Mouse (Mus musculus): Measurements from ENCODE around the gene Cend1. TPM values are rescaled to one million over a fixed set of nuclear protein-coding genes. Genes with fewer than 3 reads are reported as not detected.
"Not testable (repeated sequence)": the region's sequence is repeated elsewhere in the genome, so short reads cannot be mapped to it uniquely, and the experiment has no call there.

Cend1 gene
- polyA plus RNA-seq, 1 experiment = 6.4 TPM

DNA sequence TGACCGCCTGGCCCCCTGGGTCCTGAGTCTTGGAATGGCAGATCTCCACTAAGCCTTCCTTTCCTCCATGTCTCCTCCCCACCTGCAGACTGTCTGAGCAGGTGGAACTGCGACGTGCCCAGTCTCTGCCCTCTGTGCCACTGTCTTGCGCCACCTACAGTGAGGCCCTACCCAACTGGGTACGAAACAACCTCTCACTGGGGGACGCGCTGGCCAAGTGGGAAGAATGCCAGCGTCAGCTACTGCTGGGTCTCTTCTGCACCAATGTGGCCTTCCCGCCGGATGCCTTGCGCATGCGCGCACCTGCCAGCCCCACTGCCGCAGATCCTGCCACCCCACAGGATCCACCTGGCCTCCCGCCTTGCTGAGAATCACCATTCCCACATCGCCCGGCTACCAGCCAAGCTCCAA is 30.0 kb upstream of the Cend1 start:
- no peak overlapping the region for H3K4me3 ChIP-seq (ENCODE audit: insufficient read depth, low read depth, low read length)
- H3K4me1 ChIP-seq (ENCODE audit: control insufficient read depth, insufficient read depth, insufficient read length, low read length) = peaks cover 25% of the 10 kb centered on the region
- H3K27ac ChIP-seq (replicated peaks; ENCODE audit: low read depth, low read length) = peak overlapping the region; percentile 9

DNA sequence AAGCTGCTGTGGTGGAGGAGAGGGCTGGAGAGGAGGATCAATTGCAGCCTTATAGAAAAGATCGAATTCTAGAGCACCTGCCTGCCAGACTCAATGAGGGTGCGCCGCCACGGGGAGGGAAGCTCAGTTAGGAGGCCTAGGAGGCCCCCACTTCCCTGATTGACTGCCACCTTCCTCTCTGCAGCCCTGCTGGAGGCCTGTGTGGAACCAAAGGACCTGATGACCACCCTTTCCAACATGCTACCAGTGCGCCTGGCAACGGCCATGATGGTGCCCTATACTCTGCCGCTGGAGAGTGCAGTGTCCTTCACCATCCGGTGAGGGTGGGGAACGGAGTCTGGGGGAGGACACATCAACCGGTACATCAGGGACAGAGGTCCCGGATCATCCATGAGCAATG is 29.4 kb upstream of the Cend1 start:
- Histone ChIP-seq H3K27ac (replicated peaks; ENCODE audit: low read depth, low read length) (peak overlapping the region; percentile 9; the same call in 1 of the 2 replicates), H3K4me3 (ENCODE audit: insufficient read depth, low read depth, low read length) (no peak overlapping the region; the same call in 1 of the 2 replicates), H3K4me1 (ENCODE audit: control insufficient read depth, insufficient read depth, insufficient read length, low read length) (peaks cover 25% of the 10 kb centered on the region)

DNA sequence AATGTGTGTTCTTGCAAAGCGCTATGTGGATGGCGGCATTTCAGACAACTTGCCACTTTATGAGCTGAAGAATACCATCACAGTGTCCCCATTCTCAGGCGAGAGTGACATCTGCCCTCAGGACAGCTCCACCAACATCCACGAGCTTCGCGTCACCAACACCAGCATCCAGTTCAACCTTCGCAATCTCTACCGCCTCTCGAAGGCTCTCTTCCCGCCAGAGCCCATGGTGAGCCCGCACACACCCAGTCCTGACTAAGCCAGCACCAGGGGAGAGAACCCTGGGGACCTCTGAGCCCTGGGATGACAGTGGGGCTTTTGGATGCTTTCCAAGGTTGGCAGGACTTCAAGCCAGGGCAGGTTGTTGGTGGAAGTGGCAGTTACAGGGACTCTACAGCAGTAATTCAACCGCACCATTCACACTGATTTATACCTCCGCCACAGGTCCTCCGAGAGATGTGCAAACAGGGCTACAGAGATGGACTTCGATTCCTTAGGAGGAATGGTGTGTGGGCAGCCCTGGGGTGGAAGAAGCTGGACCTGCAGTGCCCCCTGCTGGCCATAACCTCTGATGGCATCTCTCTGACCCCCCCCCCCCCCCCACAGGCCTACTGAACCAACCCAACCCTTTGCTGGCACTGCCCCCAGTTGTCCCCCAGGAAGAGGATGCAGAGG is 28.8 kb upstream of the Cend1 start:
- Histone ChIP-seq H3K27ac (replicated peaks; ENCODE audit: low read depth, low read length) (peak overlapping the region; percentile 97), H3K4me3 (ENCODE audit: insufficient read depth, low read depth, low read length) (peak overlapping the region; percentile 4), H3K4me1 (ENCODE audit: control insufficient read depth, insufficient read depth, insufficient read length, low read length) (peaks cover 27% of the 10 kb centered on the region)

DNA sequence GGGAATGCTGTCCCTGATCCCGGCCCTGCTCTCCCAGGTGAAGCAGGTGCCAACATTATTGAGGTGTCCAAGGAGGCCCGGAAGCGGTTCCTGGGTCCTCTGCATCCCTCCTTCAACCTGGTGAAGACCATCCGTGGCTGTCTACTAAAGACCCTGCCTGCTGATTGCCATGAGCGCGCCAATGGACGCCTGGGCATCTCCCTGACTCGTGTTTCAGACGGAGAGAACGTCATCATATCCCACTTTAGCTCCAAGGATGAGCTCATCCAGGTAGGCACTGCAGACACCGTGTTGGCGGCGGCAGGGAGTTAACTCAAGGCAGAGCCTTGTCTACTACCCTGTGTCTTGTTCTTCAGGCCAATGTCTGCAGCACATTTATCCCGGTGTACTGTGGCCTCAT is 27.9 kb upstream of the Cend1 start:
- peaks cover 26% of the 10 kb centered on the region for H3K4me1 ChIP-seq (ENCODE audit: control insufficient read depth, insufficient read depth, insufficient read length, low read length)
- peak overlapping the region; percentile 97 for H3K27ac ChIP-seq (replicated peaks; ENCODE audit: low read depth, low read length)
- peak overlapping the region; percentile 91 for H3K4me3 ChIP-seq (ENCODE audit: insufficient read depth, low read depth, low read length)

DNA sequence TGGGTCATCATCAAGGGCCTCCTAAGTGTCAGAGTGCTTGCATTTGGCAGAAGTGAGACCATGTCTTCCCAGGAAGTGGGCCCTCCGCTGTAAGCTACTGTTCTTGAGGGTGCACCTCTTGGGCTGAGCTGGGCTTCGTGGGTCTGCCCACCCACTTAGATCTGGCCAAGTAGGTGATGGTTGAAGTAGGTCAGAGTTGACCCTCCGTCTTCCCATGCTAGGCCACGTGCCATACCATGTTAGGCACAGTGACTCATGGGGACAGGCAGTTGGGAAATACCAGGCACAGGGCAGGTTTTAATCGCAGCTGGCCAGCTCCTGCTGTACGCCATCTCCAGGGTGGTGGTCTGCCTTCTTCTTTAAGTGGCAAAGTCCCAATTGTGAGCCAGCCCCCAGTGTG is 27.4 kb upstream of the Cend1 start:
- Histone ChIP-seq H3K4me1 (ENCODE audit: control insufficient read depth, insufficient read depth, insufficient read length, low read length) (peaks cover 26% of the 10 kb centered on the region), H3K27ac (replicated peaks; ENCODE audit: low read depth, low read length) (peak overlapping the region; percentile 97), H3K4me3 (ENCODE audit: insufficient read depth, low read depth, low read length) (peak overlapping the region; percentile 91)

DNA sequence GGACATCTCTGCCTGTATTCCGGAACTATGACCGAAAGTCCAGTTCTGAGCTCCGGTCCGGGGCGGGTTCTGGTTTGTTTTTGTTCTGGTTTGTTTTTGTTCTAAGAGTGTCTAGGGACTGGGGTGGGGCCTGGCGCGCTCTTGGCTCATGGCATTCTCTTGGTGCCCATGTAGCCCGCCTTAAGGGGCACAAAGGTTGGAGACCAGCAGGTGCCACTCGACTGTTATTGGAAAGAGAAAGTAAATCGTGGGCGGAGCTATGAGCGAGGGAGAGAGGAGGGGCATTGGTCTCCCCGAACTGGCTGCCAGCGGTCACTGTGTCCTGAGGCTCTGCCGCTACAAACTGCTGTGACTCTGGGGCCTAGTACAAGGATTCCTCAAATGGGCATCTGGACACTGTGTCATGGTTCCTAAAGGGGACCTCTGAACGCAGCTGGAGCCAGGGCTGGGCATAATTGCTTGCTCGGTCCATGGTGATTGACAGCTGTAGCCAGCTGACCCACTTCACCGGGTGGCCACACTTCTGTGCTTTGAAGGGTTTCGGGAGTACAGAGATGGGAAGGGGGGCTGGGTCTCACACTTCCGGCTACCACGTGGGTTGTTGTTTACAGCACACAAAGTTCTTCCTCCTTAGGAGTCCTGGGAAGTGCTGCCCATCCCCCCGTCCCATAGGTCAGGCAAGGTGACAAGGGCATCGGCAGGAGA is 26.5 kb upstream of the Cend1 start:
- Histone ChIP-seq H3K4me3 (ENCODE audit: insufficient read depth, low read depth, low read length) (peak overlapping the region; percentile 91), H3K27ac (replicated peaks; ENCODE audit: low read depth, low read length) (peak overlapping the region; percentile 97), H3K4me1 (ENCODE audit: control insufficient read depth, insufficient read depth, insufficient read length, low read length) (peaks cover 24% of the 10 kb centered on the region)

DNA sequence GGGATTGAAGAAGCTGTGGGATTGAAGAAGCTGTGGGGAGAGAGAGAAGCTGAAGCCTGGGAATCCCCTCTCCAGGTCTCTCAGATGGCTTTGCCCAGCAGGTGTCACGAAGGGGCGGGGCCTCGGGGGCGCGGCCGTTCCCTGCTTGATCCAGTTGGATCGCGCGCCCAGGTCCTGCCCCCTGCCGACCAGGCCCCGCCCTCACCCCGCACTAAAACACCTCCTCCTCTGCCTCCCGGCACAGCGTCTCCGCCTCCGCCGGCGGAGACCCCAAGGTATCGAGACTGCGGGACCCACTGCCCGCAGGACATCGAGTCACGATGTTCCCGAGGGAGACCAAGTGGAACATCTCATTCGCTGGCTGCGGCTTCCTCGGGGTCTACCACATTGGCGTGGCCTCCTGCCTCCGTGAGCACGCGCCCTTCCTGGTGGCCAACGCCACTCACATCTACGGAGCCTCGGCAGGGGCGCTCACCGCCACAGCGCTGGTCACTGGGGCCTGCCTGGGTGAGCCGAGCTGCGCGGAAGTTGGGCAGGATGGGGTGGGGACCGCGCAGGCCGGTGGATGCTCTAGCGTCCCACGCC is 25.8 kb upstream of the Cend1 start, which contains the start of gene Pnpla2:
Gene Pnpla2 (plus strand): TSS at position 232 of the 585 bp plus-strand sequence.
- Histone ChIP-seq H3K4me1 (ENCODE audit: control insufficient read depth, insufficient read depth, insufficient read length, low read length) (peaks cover 23% of the 10 kb centered on the region), H3K27ac (replicated peaks; ENCODE audit: low read depth, low read length) (peak within 1 kb of the TSS; percentile 97)

DNA sequence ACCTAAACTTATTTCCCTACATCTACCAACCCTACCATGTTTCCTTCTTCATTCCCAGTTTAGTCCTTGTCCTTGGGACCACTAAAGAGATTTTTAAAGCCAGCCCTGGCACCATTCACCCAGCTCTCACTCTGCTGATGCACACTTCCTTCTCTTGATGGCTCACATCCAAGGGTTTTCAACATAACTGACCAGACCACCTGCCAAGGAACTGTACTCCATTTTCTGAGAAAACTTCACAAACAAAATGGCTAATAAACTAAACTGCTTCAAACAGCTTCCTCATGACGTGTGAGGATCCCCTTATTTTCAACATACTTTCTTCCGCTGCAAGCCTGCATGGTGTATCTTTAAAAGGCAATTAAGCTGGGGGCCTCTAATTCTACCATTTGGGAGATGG is 24.3 kb upstream of the Cend1 start:
- H3K27ac ChIP-seq (replicated peaks; ENCODE audit: low read depth, low read length) = peak overlapping the region; percentile 26
- H3K4me1 ChIP-seq (ENCODE audit: control insufficient read depth, insufficient read depth, insufficient read length, low read length) = peaks cover 17% of the 10 kb centered on the region
- no peak overlapping the region for H3K4me3 ChIP-seq (ENCODE audit: insufficient read depth, low read depth, low read length)

More for the DNA sequence above, 25.8 kb upstream of the Cend1 start, which contains the start of gene Pnpla2:
- peak within 1 kb of the TSS; percentile 91 for H3K4me3 ChIP-seq (ENCODE audit: insufficient read depth, low read depth, low read length)

DNA sequence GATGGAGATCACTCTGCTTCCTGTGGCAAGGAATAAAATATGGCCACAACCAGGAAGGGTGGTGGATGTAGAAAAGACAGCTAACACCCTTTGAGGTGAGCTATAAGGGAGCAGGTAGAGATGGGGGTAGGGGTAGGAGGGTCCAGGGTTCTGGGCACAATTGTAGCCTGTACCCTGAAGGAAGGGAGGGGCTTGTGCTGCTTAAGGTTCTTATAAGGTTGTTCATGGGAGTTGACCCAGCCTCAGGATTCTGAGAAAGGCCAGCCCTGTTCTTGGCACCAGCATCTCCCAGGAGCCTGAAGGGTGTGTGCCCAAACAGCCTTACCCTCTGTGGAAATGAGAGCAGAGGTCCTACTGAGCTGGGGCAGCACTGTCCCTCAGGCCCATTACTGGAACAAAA is 22.6 kb upstream of the Cend1 start:
- Histone ChIP-seq H3K4me3 (ENCODE audit: insufficient read depth, low read depth, low read length) (no peak overlapping the region), H3K27ac (replicated peaks; ENCODE audit: low read depth, low read length) (peak overlapping the region; percentile 78), H3K4me1 (ENCODE audit: control insufficient read depth, insufficient read depth, insufficient read length, low read length) (peaks cover 5% of the 10 kb centered on the region)

DNA sequence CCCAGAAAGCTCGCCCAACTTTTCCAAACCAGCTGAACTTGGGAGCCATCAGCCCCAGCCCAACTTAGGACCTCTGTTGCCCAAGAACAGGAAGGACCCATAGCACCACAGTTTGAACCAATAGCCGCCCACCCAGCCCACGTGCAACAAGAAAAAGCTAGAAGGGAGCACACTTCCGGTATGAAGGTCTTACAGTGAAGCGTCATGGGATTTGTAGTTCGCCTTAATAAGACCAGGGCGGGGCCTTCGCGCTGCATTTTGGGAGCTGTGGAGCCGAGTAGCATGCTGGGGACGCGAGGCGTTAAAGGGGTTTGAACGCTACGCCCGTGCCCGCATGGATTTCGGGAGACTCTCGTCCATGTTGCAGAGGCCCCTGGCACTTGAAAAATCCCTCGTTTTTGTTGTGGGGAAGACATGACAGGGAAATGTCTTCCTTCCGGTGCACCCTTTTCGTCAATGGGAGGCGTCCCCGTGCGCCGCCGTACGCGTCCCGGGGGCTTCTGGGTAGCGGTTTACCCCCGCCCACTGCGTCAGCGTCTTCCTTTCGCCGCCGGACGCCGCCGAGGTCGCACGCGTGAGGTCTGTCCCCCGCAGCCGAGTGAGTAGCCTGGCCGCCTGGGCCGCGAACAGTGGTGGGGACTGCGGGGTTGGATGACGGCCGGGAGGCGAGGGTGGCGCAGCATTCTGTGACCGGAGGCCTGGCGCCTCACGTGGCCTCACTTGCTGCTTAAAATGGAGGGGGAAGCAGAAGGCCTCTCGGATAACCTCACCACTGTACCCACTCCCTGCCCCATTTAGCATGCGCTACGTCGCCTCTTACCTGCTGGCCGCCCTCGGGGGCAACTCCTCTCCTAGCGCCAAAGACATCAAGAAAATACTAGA is 18.1 kb upstream of the Cend1 start, which contains the start of gene Rplp2:
Gene Rplp2 (plus strand): TSS at position 261 of the 882 bp plus-strand sequence.
- Histone ChIP-seq H3K27ac (replicated peaks; ENCODE audit: low read depth, low read length) (peak within 1 kb of the TSS; percentile 100), H3K4me3 (ENCODE audit: insufficient read depth, low read depth, low read length) (peak within 1 kb of the TSS; percentile 87), H3K4me1 (ENCODE audit: control insufficient read depth, insufficient read depth, insufficient read length, low read length) (peaks cover 7% of the 10 kb centered on the region; the same call in 1 of the 2 replicates)

DNA sequence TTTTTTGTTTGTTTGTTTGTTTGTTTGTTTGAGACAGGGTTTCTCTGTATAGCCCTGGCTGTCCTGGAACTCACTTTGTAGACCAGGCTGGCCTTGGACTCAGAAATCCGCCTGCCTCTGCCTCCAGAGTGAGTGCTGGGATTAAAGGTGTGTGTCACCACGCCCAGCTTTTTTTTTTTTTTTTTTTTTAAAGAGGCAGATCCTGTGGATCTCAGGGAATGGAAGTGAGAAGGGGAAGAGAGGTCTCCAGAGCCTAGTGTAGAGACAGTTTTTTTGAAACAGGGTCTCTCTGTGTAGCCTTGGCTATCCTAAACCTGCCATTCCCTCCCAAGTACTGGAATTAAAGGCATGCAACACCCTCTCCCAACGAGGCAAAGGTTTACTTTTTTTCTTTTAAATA is 17.1 kb upstream of the Cend1 start:
- not testable (repeated sequence) for H3K4me3 ChIP-seq (ENCODE audit: insufficient read depth, low read depth, low read length); H3K4me1 ChIP-seq (ENCODE audit: control insufficient read depth, insufficient read depth, insufficient read length, low read length); H3K27ac ChIP-seq (replicated peaks; ENCODE audit: low read depth, low read length)

DNA sequence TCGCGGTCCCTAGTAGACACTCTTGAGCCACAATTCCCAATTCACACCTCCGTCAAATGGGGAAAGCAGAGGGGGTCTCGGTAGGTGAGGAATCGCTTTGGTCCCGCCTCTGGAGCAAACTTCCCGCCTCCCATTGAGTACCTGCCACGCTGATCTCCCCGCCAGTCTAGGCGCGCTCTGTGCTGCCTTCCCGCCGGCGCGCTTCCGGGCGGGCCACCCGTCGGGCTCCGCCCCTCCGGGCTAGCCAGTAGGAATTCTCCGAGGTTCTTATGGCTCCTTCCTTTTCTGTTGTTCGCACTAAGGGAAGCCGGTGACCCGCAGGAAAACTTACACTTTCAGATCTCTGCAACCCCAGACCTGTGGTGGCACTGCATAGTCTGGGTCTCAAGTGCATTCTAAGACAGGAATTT is 14.5 kb upstream of the Cend1 start, which contains the start of gene Pidd1:
Gene Pidd1 (minus strand): TSS at position 198 of the 410 bp plus-strand sequence.
- H3K4me3 ChIP-seq (ENCODE audit: insufficient read depth, low read depth, low read length) = peak within 1 kb of the TSS; percentile 48
- H3K27ac ChIP-seq (replicated peaks; ENCODE audit: low read depth, low read length) = peak within 1 kb of the TSS; percentile 53; the same call in 1 of the 2 replicates
- peaks cover 7% of the 10 kb centered on the region; the same call in 1 of the 2 replicates for H3K4me1 ChIP-seq (ENCODE audit: control insufficient read depth, insufficient read depth, insufficient read length, low read length)

DNA sequence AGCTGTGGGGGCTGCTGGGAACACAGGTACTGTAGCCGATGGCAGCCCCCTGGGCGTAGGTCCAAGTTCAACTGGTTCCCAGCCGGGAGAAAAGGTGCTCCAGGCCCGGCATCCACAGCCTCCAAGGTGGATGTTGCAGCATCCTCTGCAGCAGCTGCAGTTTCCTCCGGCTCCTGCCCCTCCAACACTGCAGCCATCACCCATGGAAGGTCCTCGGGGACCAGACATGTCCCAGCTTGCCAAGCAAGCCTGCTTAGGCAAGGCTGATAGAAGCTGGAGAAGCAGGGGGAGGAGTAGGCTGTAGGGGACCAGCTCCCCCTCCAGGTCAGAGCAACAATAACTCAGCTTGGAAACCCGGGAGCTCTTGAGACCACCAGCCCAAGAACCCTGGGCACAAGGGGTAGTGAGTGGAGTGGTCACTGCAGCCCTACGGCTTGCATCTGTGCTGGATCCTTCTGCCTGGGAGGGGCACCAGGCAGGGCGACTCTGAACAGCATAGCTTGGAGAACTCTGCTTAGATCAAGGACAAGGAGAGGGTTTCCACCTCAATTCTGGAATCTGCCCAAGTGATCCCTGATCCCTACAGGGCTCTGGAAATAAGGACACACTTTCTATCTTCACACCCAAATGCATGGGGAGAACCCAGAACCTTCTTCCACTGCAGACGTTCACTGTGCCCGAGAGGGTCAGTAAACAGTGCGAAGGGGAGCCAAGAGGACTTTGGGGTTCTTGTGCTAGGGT is 14.0 kb upstream of the Cend1 start:
- peak overlapping the region; percentile 48 for H3K4me3 ChIP-seq (ENCODE audit: insufficient read depth, low read depth, low read length)
- no peak overlapping the region for H3K27ac ChIP-seq (replicated peaks; ENCODE audit: low read depth, low read length)
- peaks cover 4% of the 10 kb centered on the region; the same call in 1 of the 2 replicates for H3K4me1 ChIP-seq (ENCODE audit: control insufficient read depth, insufficient read depth, insufficient read length, low read length)

DNA sequence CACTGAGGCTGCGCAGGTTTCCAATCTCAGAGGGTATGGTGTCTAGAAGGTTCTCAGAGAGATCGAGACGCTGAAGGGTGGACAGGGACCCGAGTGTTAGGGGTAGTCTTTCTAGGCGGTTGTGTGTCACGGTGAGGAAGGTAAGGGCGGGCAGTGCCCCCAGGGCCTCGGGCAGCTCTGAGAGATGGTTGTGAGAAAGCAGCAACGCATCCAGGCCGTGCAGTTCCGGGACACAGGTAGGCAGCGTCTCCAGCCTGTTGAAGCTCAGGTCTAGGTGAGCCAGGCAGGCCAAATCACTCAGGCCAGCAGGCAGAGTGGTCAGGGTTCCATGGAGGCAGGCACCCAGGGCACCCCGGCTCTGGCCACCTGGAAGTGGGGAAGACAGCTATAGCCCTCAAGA is 12.9 kb upstream of the Cend1 start:
- Histone ChIP-seq H3K4me3 (ENCODE audit: insufficient read depth, low read depth, low read length) (no peak overlapping the region), H3K4me1 (ENCODE audit: control insufficient read depth, insufficient read depth, insufficient read length, low read length) (peaks cover 4% of the 10 kb centered on the region; the same call in 1 of the 2 replicates), H3K27ac (replicated peaks; ENCODE audit: low read depth, low read length) (no peak overlapping the region)

All from brown adipose tissue, adult 24 weeks (tissue).